Mouse (Mus musculus): Measurements from ENCODE around the gene Ankfn1.

Ankfn1 gene

DNA sequence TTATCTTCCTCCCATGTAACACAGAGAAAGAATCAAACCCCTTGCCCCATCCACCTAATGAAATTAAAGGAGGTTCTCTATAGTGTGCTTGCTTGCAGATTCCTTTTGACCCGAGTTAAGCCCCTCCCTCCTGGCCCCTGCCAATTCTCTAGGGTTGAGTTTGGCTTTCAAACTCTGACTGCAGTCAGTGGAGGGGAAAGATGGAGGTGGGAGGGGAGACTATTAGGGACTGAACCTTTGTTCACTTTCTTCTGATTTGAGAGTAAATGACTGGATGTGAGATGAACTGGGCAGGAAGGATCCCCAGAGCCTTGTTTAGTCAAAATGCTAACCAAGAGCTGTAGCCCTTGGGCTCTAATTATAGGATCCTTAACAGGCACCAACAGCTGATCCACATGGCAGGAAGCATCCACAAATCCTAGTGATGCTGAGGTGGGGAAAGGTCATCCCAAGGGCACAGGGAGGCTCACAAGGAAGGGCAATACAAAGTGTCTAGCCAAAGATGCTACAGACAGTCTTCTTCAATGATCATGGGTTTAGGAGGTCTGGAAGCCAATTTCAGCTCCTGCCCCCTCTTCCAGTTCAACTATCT, 103.4 kb downstream of the Ankfn1 start:
- DNase-seq: no peak

DNA sequence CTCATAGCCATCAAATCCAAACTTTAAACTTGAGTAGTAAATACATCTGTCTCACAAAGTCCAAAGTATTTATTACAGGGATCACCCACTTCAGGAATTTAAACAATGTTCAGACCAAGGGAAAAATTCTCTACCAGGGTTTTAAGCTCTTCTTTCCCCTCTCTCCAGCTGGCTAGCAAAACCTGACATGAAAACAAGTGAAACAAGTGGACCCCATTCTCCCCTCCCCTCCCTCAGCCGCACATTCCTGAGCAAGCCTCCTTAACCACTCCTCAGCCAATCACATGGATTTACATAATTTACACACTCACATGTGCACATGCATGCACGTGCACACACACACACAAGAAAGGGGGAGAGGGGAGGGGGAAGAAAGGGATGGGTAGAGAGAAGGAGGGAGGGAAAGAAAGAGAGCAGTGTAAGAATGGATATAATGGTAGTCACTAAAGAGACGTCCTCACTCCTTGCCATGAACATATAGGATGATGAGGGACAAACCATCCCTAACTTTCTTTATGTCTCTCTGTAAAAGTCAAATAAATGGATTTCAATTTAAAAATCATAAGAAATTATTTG, 104.9 kb downstream of the Ankfn1 start:
- DNase-seq: no peak

DNA sequence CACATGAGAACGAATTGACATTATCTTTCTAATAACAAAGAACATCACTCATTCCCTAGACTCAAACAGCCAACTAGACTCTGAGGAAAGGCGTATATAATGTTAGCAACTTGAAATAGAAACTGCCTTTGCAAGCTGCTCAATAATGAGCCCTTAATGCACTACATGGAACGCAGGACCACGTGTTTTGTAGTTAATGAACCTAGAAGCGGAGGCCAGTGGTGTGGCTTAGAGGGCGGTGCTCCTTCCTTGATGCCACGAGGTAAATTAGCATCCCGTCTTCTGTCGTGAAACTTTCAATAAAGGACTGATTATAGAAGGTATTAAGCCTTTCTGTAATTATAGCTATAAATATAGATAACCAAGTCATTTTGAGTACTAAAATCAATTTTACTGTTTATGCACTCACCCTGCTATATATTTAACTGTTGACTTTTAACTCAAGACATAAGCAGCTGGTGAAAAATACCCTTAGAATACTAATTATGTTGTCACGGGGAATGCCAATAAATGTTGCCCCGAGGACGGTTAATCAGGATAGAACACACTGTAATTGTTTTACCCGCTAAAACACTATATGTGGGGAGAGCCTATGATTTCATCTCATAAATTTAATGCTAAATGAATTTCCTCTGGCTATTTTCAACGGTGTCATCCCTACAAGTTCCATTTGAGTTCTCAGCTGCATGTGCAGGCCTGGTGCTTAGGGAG, 112.1 kb downstream of the Ankfn1 start:
- DNase-seq: no peak

DNA sequence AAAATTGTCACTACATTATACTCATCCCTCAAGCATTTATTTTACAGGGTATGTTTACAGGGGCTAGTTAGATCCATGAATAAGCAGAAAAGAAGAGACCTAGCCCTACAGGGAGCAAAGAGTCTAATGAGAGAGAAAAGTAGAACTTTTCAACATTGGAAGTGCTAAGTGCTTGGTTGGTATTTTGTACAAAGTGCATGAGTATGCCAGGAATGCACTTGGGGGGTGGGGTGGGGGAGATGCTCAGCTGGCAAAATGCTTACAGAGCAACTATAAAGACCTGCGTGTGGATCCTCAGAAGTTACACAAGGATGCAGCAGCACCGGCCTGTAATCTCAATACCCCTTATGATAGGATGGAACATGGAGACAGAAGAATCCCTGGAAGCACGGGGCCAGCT, 118.4 kb downstream of the Ankfn1 start:
- no peak for DNase-seq

DNA sequence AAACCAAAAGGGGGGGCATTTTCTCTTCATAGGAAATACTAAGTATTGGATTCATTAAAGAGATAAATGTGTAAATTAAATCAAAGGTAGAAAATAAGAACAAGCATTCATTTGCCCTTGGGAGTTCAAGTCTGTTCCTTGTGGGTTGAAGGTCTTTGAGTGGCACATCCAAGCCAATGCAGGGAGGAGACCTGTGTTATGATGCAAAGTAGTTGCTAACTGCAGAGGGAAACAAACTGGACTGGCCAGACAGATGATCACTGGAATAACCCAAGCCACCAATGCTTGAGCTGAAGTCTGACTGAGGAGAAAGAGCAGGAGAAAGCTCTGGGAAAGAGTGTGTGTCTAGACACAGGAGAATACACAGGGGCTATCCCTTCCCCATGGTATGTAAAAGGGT, 120.9 kb downstream of the Ankfn1 start:
- no peak for DNase-seq

DNA sequence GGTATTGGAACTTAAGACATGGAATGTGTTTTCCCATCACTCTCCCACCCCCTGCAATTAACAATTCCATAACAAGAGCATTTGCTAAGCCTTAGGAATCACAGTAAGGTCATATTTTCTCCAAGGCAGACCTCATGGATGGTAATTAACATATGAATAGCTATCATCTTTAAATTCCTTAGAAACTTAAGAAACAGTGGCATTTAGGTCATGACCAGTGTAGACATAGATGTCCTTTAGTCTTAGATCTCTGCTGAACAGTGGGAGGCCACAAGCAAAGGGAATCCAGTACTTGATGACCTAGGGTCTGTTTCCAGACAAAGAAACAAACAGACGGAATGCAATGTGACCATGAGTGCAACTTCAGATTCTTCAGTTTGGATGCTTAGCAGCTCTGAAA, 141.7 kb downstream of the Ankfn1 start:
- no peak for DNase-seq

DNA sequence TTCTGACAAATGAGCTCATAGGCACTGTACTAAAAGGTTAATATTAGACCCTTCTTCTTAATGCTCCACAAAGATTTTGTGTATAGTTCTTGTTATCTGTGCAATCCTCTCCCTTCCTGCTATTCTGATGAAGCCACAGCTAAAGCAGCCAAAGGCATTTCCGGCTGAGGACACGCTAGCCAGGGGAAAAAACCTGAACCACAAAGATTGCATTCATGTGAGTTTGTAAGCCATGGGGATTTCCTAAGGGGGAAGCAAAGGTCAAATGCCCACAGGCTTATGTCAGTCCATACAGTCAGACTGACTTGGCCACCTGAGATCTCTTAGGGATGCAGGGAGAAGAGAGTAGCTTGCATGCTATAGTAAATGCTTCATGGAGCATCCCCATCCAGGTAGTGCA, 146.1 kb downstream of the Ankfn1 start:
- DNase-seq: no peak

DNA sequence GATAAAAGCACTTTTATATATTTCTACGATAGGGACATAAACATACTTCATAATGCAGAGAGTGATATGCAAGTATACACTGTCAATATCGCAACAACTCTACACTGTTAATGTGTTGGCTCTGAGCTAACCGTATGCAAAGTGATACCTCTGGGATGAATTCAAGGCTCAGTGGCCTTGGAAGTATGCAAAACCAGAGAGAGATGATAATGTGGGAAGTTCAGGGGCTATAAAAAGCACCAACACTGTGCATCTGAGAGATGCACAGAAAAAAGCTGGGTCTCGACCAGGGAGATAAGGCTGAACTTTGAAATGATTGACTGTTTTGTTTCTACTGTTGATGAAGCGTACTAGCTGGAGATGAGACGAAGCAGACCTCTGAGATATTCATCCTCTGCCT, 148.9 kb downstream of the Ankfn1 start:
- no peak for DNase-seq

DNA sequence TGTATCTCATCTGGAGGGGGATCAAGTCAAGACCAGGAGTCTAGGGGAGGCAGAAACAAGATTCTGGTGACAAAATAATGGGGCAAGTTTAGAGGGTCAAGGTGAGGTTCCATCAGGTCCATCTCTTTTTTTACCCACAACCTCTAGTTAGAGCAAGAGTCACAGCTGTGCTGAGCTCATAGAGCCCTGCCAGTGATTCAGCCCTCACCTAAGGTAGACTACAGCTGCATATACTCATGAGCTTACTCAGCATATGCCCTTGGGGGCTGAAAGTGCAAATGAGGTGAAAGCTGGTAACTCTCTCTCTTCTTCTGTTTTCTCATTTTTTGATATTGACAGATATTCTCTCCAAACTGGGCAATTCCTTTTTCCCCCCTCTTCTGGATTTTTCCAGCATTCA, 150.2 kb downstream of the Ankfn1 start:
- DNase-seq: no peak

DNA sequence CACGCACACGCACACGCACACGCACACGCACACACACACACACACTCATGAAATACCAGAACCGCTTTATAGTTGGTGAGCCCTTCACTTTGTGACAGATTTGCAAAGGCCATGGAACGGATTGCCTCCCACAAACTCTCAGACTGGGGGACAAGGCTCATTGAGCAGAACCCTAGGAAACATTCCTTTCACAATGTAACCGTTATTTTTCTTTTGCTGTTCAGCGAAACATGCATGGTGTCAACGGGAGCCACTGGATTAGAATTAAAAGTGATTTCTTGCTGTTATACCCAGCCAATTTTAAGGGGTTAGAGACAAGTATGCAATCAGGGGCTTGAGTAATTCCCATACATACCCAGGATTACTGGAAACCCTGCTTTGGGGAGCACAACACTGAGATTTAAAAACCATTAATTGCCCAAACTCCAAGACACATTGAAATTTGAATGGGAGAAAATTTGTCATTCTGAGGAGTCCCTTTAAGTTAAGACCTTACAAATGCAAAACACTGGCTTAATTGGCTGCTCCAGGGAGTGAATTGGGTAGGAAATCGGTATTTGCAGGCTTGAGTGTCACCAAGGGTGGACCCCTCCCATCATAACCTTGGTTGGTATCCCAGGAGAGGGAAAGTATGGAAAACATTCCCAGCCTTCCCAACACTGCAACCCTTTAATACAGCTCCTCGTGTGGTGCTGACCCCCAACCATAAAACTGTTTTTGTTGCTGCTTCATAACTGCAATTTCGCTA, 153.6 kb downstream of the Ankfn1 start:
- no peak for DNase-seq

DNA sequence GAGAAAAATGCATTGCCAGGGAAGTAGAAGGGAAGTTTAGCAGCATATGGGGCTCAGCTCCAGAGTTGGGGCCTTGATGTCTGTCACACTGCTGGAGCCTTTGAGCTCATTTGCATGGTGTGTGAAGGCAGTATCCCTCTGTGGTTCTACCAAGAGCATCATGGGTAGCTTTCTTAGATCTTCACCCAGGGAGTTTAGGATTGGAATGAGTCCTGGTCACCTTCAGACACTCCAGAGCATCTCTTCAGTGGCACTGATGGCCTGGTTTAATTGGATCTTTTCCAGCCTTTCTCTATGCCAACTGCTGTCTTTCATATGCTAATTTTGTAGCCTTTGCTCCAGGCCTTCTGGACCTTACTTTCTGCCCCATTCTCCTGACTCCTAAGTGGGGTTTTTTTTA, 157.5 kb downstream of the Ankfn1 start:
- no peak for DNase-seq

DNA sequence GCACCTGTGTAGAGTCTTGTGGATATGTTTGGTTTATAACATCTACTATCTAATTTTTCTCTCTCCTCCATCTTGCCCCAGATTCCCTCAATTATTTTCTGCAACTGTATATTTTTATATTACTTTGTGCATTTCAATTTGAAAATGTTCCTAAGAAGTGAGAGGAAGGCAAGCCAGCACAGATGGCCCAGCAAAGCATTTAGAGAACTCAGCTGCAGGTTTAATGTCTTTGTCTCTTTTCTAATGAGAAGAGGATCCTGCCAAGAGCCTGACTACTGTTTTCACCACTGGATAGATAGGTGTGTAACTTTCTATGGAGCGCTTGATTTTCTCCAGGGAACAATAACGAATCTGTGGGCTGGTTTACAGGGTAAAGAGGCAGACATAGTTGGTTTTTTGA, 161.6 kb downstream of the Ankfn1 start:
- no peak for DNase-seq

DNA sequence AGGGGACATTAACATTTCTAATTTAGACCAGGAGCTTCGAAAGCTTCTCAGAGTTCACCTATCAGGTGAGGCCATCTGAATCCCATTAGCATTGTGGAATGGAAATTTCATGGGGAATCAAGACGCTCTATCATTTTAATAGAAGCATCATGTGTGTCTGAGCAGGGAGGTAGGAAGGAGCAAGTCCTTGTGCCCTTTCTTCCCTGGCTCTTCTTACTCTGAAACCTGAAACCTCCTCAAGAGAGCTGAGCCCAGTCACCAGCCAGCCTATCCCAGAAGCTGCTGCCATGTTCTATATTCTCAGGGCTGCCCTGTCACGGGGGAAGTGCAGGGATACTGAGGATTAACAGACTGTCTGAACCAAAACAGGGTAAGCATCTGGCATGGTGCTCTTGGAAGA, 165.9 kb downstream of the Ankfn1 start:
- no peak for DNase-seq

DNA sequence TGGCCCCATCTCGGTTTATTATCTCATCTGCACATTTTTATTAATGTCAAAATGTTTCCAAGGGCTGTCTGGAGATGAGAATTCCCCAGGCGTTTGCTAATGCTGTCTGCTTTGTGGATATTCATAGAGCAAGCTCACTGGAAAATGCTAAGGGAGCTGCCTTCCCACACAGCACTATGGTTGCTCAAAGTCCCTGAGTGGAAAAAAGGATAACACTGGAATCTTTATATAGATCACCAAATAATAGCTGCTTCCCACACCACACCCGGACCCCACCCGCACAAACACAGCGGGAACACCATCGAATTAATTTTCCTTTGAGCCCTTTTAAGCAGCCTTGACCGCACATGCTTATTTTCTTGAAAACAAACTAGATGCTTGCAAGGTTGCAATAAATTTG, 169.4 kb downstream of the Ankfn1 start:
- no peak for DNase-seq

DNA sequence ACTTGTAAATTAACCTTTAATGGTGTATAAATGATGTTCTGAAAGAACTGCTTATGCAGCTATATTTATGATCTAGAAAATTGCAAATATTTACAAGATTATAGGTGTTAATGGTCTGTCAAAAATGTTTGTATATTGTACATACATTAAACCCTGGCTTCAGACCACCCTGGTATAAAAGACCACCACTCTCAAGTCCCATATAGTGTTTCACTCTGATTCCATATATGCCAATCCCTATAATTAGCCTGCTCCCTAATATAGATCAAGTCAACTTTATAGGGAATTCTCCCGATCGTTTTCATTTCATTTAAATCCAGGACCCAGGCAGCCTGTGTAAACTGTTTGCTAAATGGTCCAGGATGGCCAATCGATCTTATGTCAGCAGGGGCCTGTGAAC, 170.2 kb downstream of the Ankfn1 start:
- DNase-seq: no peak

DNA sequence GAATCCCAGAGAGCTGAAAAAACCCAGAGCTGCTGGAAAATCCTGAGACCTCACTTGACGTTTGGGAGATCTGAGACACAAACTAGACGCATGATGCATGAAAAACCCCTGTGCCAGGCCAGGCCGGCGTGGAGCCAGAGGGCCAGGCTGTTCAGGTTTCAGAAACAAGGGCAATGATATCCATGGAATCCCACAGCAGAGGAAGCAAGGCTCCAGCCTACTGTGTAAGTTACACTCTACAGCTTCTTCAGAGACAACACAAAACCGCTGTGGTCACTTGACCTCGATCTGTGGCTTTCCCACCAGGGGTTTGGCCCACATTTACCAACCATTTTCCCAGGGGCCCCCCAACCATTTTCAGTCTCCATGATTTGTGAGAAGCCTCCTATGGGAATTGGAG, 171.1 kb downstream of the Ankfn1 start:
- no peak for DNase-seq

DNA sequence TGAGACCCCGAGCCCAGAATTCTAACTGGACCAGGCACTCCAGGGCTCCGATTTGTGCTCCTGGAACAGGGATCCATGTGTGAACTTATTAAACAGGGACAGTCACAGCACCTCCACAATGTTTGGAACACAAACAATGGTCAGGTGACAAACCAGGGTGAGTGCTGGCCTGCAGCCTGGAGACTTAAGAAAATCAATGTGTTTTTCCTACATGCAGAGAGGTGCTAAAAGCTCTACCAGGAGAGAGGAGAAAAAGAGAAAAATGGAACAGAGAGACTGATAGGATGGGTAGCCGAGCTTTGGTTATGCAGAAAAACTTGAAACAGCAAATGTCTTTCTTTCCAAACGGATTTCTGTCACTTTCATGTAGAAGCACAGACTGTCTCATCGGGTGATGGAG, 174.5 kb downstream of the Ankfn1 start:
- DNase-seq: no peak

DNA sequence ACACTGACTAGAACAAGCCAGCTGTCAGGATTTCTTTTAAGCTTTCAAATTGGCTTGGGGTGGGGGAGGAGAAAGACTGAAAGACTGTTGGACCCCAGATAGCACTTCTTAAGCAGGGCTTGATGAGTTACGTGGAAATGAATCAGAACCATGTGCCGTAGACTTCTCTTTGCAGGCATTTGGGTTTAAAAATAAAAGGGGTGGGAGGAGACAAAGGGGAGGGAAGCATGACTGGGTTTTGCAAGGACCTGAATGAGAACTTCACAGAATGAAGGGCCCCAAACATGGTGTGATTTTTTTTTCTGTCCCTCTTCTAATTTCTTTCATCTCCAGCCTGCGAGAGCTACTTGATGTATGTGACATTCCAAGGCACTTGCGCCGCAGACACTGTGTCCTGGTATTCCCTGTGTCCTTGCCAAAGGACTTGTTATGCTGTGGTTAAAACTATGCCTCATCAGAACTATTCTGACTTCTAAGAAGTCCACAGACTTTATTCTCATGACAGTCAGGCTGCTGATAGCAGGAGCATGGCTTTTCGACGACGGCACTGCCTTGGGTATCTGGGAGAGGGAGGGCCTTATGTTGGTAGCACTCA, 176.4 kb downstream of the Ankfn1 start:
- DNase-seq: no peak

DNA sequence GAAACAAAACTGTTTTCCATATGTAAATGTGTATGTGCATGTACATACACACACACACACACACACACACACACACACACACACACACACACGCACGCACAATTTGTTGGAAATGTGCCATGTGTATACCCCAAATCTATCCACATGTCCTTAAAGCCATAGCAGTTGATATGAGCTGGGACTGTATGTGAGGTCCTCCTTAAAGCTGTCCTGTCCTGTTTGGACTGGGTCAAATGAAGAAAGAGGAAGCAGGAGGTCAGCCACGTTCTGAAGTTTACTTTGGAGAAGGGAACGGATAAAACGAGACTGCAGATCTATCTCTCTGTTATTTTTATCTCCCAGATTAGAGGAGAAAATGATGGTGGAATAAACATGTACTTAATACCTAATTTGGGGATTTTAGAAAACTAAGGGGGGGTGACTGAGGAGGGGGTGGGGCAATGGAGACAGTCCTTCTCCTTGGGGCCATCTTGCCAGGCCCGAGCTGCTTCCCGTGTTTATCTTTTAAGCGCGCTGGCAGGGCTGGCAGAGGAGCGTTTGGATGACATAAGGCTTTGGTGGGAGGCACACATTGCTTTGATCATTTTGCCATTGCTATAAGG, 187.1 kb downstream of the Ankfn1 start:
- DNase-seq: no peak

DNA sequence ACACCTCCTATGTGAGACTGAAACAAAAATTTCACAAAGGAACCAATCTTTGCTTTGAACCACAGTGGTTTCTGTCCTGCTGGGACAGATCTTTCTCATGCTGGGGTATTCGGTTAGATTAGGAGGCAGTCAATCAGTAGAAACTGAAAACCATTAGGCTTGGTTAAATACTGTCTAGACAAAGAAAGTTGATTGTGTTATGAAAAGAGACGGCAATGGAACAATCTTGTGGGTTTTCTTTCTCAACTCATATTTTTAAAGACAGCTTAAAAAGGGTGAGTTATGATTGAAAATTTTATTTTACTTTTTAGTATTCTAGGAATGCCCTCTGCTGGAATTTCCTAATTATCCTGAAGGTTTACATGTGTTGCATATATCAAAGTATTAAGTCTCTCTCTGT, 191.1 kb downstream of the Ankfn1 start:
- no peak for DNase-seq

DNA sequence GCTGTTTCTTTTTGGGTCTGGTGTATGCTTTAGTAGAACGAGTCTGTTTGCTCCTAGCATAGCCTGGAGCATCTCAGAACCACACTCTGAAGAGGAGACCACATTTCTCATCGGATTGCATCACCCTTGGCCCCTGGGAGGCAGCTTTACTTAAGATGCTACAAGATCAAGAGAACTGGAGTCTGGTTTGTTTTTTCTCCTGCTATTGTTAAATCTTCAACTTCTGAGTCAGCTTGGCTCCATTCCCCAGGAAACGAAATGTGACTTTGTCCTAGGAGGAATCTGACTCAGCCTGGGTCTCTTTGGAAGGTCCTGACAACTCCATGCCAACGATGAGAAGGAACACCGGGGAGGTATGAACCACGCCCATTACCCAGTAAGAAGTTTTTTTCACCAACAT, 197.6 kb downstream of the Ankfn1 start:
- DNase-seq: no peak

DNA sequence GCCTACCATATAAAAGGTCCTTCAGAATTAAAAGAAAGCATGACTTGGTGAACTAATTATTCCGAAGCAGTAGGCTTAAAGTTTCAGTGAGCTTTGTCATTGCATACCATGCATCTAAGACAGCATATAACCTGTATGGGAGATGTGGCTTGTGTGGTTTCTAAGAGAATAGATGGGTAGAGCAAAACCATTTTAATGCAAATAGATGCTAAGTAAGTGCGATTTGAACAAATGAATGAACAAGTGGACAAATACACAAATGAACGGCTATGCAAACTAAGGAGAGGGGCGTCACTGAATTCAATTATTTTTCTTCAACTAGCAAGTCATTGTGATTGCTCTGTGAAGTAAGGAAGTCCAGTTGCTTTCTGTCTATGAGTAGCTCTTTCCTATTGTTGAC, 198.3 kb downstream of the Ankfn1 start:
- DNase-seq: no peak

DNA sequence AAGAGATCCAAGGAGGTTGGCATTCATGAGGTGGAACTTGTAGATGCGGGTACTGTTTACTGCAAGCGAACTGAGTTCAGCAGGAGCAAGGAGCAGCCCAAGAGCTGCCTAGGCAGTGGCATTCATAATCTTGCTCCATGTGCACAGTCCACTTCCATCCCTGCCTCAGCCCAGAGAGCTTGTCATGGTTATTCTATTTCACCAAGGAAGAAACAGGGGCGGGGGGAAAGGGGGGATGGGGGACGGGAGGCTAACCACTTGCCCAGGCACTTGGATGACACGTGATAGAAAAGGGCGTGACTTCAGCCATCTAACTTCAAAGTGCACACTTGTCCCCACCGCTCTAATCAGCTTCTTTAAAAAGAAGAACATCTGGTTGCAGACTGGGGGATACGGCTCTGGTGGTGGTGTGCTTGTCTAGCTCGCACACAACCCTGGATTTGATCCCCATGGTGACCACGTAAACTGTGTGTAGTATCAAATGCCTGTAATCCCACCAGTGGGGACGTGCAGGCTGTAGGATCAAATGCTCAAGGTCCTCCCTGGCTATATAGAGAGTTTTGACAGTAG, 203.1 kb downstream of the Ankfn1 start:
- DNase-seq: no peak
